Mouse (Mus musculus): ENCODE data around the gene Car7. TPM values are rescaled to one million over a fixed set of nuclear protein-coding genes. Genes with fewer than 3 reads are reported as not detected.

The Car7 gene
- 0.85 and 0.88 TPM in 2 replicates for total RNA-seq (2012; rRNA removed)
- 0.62 and 0.92 TPM in 2 replicates for total RNA-seq (2014; rRNA removed)
- 1.2 and 1.3 TPM in 2 replicates for polyA plus RNA-seq (2012; ENCODE audit: insufficient read length, low read depth)

- in situ Hi-C loops (cut with MboI; ENCODE audit: low pct_ligation_motif_present, low pct_unique_long_range_greater_than_20kb, low sequenced_read_pairs): loop anchor here (25.0 kb wide), 1 partner anchor 172 kb away; no protein-coding TSS in a partner anchor
- Histone ChIP-seq H3K4me3 (replicated peaks in 1 of 3; ENCODE audit: low read depth in 2 of 3, low read length in 2 of 3, poor library complexity in 1 of 3) (peak within 1 kb of the TSS; percentile 85 to 95 (median 88)), H3K4me2 (ENCODE audit: insufficient read depth, low read depth, poor library complexity, severe bottlenecking) (peak within 1 kb of the TSS; percentile 95), H3K9me3 (replicated peaks; ENCODE audit: low read length) (no peaks in the 10 kb centered on the region), H3K9ac (ENCODE audit: insufficient read depth, low read depth) (peak within 1 kb of the TSS; percentile 82), H3K27me3 (replicated peaks) (no peaks in the 10 kb centered on the region), H3K4me1 (ENCODE audit: control insufficient read depth in 1 of 2, insufficient read depth in 2 of 2) (peaks cover 4 to 21% of the 10 kb centered on the region in 2 experiments; a peak in 3 of 4 replicates), H3K27ac (ENCODE audit: insufficient read depth, low read depth) (0 out of 2 replicates have a peak within 1 kb of the TSS, but pooled peaks have one; percentile 14), H3K79me2 (replicated peaks; ENCODE audit: control insufficient read depth, extremely low read depth, insufficient read depth, poor library complexity, severe bottlenecking) (no peaks in the 10 kb centered on the region; the same call in 1 of the 2 replicates), H3K36me3 (replicated peaks in 1 of 2; ENCODE audit: control insufficient read depth in 1 of 2, insufficient read depth in 1 of 2, low read length in 1 of 2) (peaks cover 10 to 17% of the 10 kb centered on the region in 2 experiments)
- no peak for TF ChIP-seq USF2 (conservative IDR thresholded peaks at IDR 0.05; ENCODE audit: low read depth, low read length)
- TF ChIP-seq ETS1 (conservative IDR thresholded peaks at IDR 0.05; ENCODE audit: low read depth, low read length): no peak
- no peak for TF ChIP-seq JUND (conservative IDR thresholded peaks at IDR 0.05; ENCODE audit: low read depth, low read length)
- no peak for TF ChIP-seq IRF4 (IDR thresholded peaks at IDR 0.05; ENCODE audit: low read depth, low read length)
- no peak for TF ChIP-seq BHLHE40 (IDR thresholded peaks at IDR 0.05; ENCODE audit: low read depth, low read length)
- peak; percentile 96 for TF ChIP-seq NELFE (IDR thresholded peaks at IDR 0.05; ENCODE audit: low read depth, low read length)
- TF ChIP-seq RCOR1 (conservative IDR thresholded peaks at IDR 0.05; ENCODE audit: low read depth, low read length): no peak
- no peak for TF ChIP-seq JUN (IDR thresholded peaks at IDR 0.05; ENCODE audit: insufficient read depth, low read depth, low read length)
- TF ChIP-seq MYC (IDR thresholded peaks at IDR 0.05; ENCODE audit: low read depth, low read length): no peak
- 0 out of 2 replicates have a peak, but pooled peaks have one; percentile 19 for TF ChIP-seq ELF1 (IDR thresholded peaks at IDR 0.05; ENCODE audit: low read depth, low read length)
- 0 out of 2 replicates have a peak, but pooled peaks have one; percentile 58 for TF ChIP-seq CHD1 (IDR thresholded peaks at IDR 0.05; ENCODE audit: low read depth, low read length)
- peak; percentile 69 for TF ChIP-seq MXI1 (IDR thresholded peaks at IDR 0.05; ENCODE audit: low read depth, low read length)
- TF ChIP-seq POLR2A (IDR thresholded peaks at IDR 0.05; ENCODE audit: low read depth, low read length): peak; percentile 91
- TF ChIP-seq MAFK (IDR thresholded peaks at IDR 0.05; ENCODE audit: insufficient replicate concordance, low read length): no peak
- no peak for TF ChIP-seq USF1 (IDR thresholded peaks at IDR 0.05; ENCODE audit: low read depth, low read length)
- no peak for TF ChIP-seq CHD2 (IDR thresholded peaks at IDR 0.05; ENCODE audit: low read length)
- no peak; the same call in 1 of the 2 replicates for TF ChIP-seq MEF2A (IDR thresholded peaks at IDR 0.05; ENCODE audit: borderline replicate concordance, low read depth, low read length)
- TF ChIP-seq GABPA (IDR thresholded peaks at IDR 0.05; ENCODE audit: insufficient replicate concordance, low read depth, low read length): no peak
- peak; percentile 11 for TF ChIP-seq SIN3A (IDR thresholded peaks at IDR 0.05; ENCODE audit: low read length)
- TF ChIP-seq MAX (IDR thresholded peaks at IDR 0.05; ENCODE audit: low read length): no peak
- no peak for TF ChIP-seq ZKSCAN1 (IDR thresholded peaks at IDR 0.05; ENCODE audit: borderline replicate concordance, low read depth, low read length)
- no peak for TF ChIP-seq KAT2A (IDR thresholded peaks at IDR 0.05; ENCODE audit: insufficient replicate concordance, low read length)
- TF ChIP-seq TBP (conservative IDR thresholded peaks at IDR 0.05; ENCODE audit: low read depth, low read length): 0 out of 2 replicates have a peak, but pooled peaks have one; percentile 36
- peak; percentile 38 for TF ChIP-seq SMC3 (IDR thresholded peaks at IDR 0.05; ENCODE audit: low read depth, low read length)
- TF ChIP-seq ZNF384 (IDR thresholded peaks at IDR 0.05; ENCODE audit: low read depth, low read length): no peak
- peak; percentile 68 for TF ChIP-seq ZMIZ1 (IDR thresholded peaks at IDR 0.05; ENCODE audit: low read depth, low read length)
- no peak for TF ChIP-seq PAX5 (IDR thresholded peaks at IDR 0.05; ENCODE audit: low read length)
- TF ChIP-seq RAD21 (IDR thresholded peaks at IDR 0.05; ENCODE audit: low read depth, low read length): peak; percentile 40
- TF ChIP-seq TCF12 (IDR thresholded peaks at IDR 0.05; ENCODE audit: low read depth, low read length): peak; percentile 82
- TF ChIP-seq EP300 (IDR thresholded peaks at IDR 0.05; ENCODE audit: low read length): no peak
- TF ChIP-seq CTCF (conservative IDR thresholded peaks at IDR 0.05 in 1 of 2, IDR thresholded peaks at IDR 0.05 in 1 of 2; ENCODE audit: low read depth in 2 of 2, low read length in 2 of 2): peak; percentile 65 to 96
- peak; percentile 86; the same call in 1 of the 2 replicates for TF ChIP-seq UBTF (IDR thresholded peaks at IDR 0.05; ENCODE audit: low read depth, low read length)
- TF ChIP-seq NRF1 (IDR thresholded peaks at IDR 0.05; ENCODE audit: low read depth, low read length): peak; percentile 96
- no peak for TF ChIP-seq MAZ (IDR thresholded peaks at IDR 0.05; ENCODE audit: low read depth, low read length)
- TF ChIP-seq POLR2AphosphoS2 (IDR thresholded peaks at IDR 0.05; ENCODE audit: low read depth, low read length): 0 out of 2 replicates have a peak, but pooled peaks have one; percentile 70
- TF ChIP-seq HCFC1 (IDR thresholded peaks at IDR 0.05; ENCODE audit: low read depth, low read length): peak; percentile 66
- no peak for TF ChIP-seq ZC3H11A (IDR thresholded peaks at IDR 0.05; ENCODE audit: low read depth, low read length)
- no peak for TF ChIP-seq E2F4 (IDR thresholded peaks at IDR 0.05; ENCODE audit: insufficient replicate concordance, low read depth, low read length)
- dilution Hi-C loops (cut with MboI; ENCODE audit: extremely low pct_ligation_motif_present, extremely low pct_unique_long_range_greater_than_20kb, low sequenced_read_pairs): no loop called here
- peak; percentile 89 for DNase-seq (ENCODE audit: extremely low read depth)
These were observed at the start of gene Car7, which contains the start of gene Nae1 for GRCm38 (mm10) chr8:104533971-104534778. TSS of gene Car7 (plus strand) at chr8:104534689. TSS of gene Nae1 (minus strand) at chr8:104534637.
